Mouse (Mus musculus): ENCODE results near the gene Pnpla7. TPM values are rescaled to one million over a fixed set of nuclear protein-coding genes. Genes with fewer than 3 reads are reported as not detected.

Gene Pnpla7
- polyA plus RNA-seq, 1 experiment from 2014 or later, result 5.2 TPM

- WGBS, result 92% methylated on average over 21 of the region's 21 CpGs
- H3K4me2 ChIP-seq (replicated peaks), result peak overlapping the region; percentile 92
- H3K4me3 ChIP-seq, result peak overlapping the region; percentile 88
- no peak overlapping the region for H3K27ac ChIP-seq
- H3K9me3 ChIP-seq, result no peaks in the 10 kb centered on the region
- no peaks in the 10 kb centered on the region for H3K27me3 ChIP-seq (replicated peaks)
- ATAC-seq (ENCODE audit: low FRiP score, low read depth), result no peak
- peaks cover 36% of the 10 kb centered on the region for H3K36me3 ChIP-seq
- H3K4me1 ChIP-seq, result peaks cover 14% of the 10 kb centered on the region
- H3K9ac ChIP-seq, result peak overlapping the region; percentile 80
These were observed 79.7 kb downstream of the Pnpla7 start for GRCm38 (mm10) chr2:25055409-25056155.

GRCm38 (mm10) chr2:25058926-25059325, 83.1 kb downstream of the Pnpla7 start:
- Histone ChIP-seq H3K27ac (no peak overlapping the region), H3K9me3 (no peaks in the 10 kb centered on the region), H3K36me3 (peaks cover 63% of the 10 kb centered on the region), H3K4me3 (no peak overlapping the region), H3K27me3 (replicated peaks) (no peaks in the 10 kb centered on the region), H3K9ac (no peak overlapping the region), H3K4me1 (peaks cover 14% of the 10 kb centered on the region), H3K4me2 (replicated peaks) (no peak overlapping the region)
- 88% methylated on average over 7 of the region's 7 CpGs for WGBS
- ATAC-seq (ENCODE audit: low FRiP score, low read depth), result no peak

GRCm38 (mm10) chr2:25063523-25063922, 87.7 kb downstream of the Pnpla7 start:
- H3K36me3 ChIP-seq, result peaks cover 44% of the 10 kb centered on the region
- no peaks in the 10 kb centered on the region for H3K9me3 ChIP-seq

GRCm38 (mm10) chr2:25064285-25064684, 88.5 kb downstream of the Pnpla7 start:
- no peak for ATAC-seq (ENCODE audit: low FRiP score, low read depth)
- Histone ChIP-seq H3K4me3 (no peak overlapping the region), H3K27me3 (replicated peaks) (no peaks in the 10 kb centered on the region), H3K4me2 (replicated peaks) (no peak overlapping the region), H3K36me3 (peaks cover 39% of the 10 kb centered on the region), H3K9ac (no peak overlapping the region), H3K9me3 (no peaks in the 10 kb centered on the region), H3K27ac (no peak overlapping the region), H3K4me1 (no peaks in the 10 kb centered on the region)
- WGBS, result 96% methylated on average over 1 of the region's 1 CpGs

More at GRCm38 (mm10) chr2:25063523-25063922, 87.7 kb downstream of the Pnpla7 start:
- Histone ChIP-seq H3K9ac (no peak overlapping the region), H3K27me3 (replicated peaks) (no peaks in the 10 kb centered on the region), H3K4me3 (no peak overlapping the region), H3K4me1 (no peaks in the 10 kb centered on the region), H3K4me2 (replicated peaks) (no peak overlapping the region), H3K27ac (no peak overlapping the region)
- 98% methylated on average over 5 of the region's 5 CpGs for WGBS
- no peak for ATAC-seq (ENCODE audit: low FRiP score, low read depth)

- no peak overlapping the region for H3K27ac ChIP-seq
- H3K9ac ChIP-seq, result no peak overlapping the region
- no peak overlapping the region for H3K4me2 ChIP-seq (replicated peaks)
- no peak for ATAC-seq (ENCODE audit: low FRiP score, low read depth)
- H3K4me3 ChIP-seq, result no peak overlapping the region
- no peaks in the 10 kb centered on the region for H3K9me3 ChIP-seq
- peaks cover 27% of the 10 kb centered on the region for H3K36me3 ChIP-seq
- no peaks in the 10 kb centered on the region for H3K27me3 ChIP-seq (replicated peaks)
- no peaks in the 10 kb centered on the region for H3K4me1 ChIP-seq
These were observed 89.7 kb downstream of the Pnpla7 start for GRCm38 (mm10) chr2:25065537-25065936.

GRCm38 (mm10) chr2:25066552-25066951, 90.7 kb downstream of the Pnpla7 start:
- H3K36me3 ChIP-seq, result peaks cover 17% of the 10 kb centered on the region
- no peak overlapping the region for H3K4me3 ChIP-seq
- no peak overlapping the region for H3K27ac ChIP-seq
- 86% methylated on average over 4 of the region's 4 CpGs for WGBS
- no peaks in the 10 kb centered on the region for H3K9me3 ChIP-seq
- no peak for ATAC-seq (ENCODE audit: low FRiP score, low read depth)
- no peaks in the 10 kb centered on the region for H3K4me1 ChIP-seq
- H3K9ac ChIP-seq, result no peak overlapping the region
- H3K4me2 ChIP-seq (replicated peaks), result no peak overlapping the region
- H3K27me3 ChIP-seq (replicated peaks), result no peaks in the 10 kb centered on the region

- WGBS, result 80% methylated on average over 4 of the region's 4 CpGs
These were observed 93.7 kb downstream of the Pnpla7 start for GRCm38 (mm10) chr2:25069537-25069936.

GRCm38 (mm10) chr2:25072398-25072797, 96.6 kb downstream of the Pnpla7 start:
- H3K9me3 ChIP-seq, result no peaks in the 10 kb centered on the region
- H3K36me3 ChIP-seq, result no peaks in the 10 kb centered on the region
- H3K9ac ChIP-seq, result no peak overlapping the region
- no peak for ATAC-seq (ENCODE audit: low FRiP score, low read depth)
- no peak overlapping the region for H3K4me3 ChIP-seq
- no peak overlapping the region for H3K27ac ChIP-seq
- no peaks in the 10 kb centered on the region for H3K27me3 ChIP-seq (replicated peaks)
- H3K4me1 ChIP-seq, result no peaks in the 10 kb centered on the region
- WGBS, result 92% methylated on average over 4 of the region's 4 CpGs
- no peak overlapping the region for H3K4me2 ChIP-seq (replicated peaks)

More at GRCm38 (mm10) chr2:25069537-25069936, 93.7 kb downstream of the Pnpla7 start:
- no peak overlapping the region for H3K4me3 ChIP-seq
- no peaks in the 10 kb centered on the region for H3K4me1 ChIP-seq
- H3K27ac ChIP-seq, result no peak overlapping the region
- H3K27me3 ChIP-seq (replicated peaks), result no peaks in the 10 kb centered on the region
- ATAC-seq (ENCODE audit: low FRiP score, low read depth), result no peak
- H3K9me3 ChIP-seq, result no peaks in the 10 kb centered on the region
- H3K9ac ChIP-seq, result no peak overlapping the region
- no peak overlapping the region for H3K4me2 ChIP-seq (replicated peaks)
- H3K36me3 ChIP-seq, result no peaks in the 10 kb centered on the region

- 67% methylated on average over 4 of the region's 4 CpGs for WGBS
- H3K4me1 ChIP-seq, result no peaks in the 10 kb centered on the region
- H3K4me2 ChIP-seq (replicated peaks), result no peak overlapping the region
- H3K4me3 ChIP-seq, result no peak overlapping the region
- H3K36me3 ChIP-seq, result no peaks in the 10 kb centered on the region
- H3K9ac ChIP-seq, result no peak overlapping the region
- no peaks in the 10 kb centered on the region for H3K9me3 ChIP-seq
- H3K27me3 ChIP-seq (replicated peaks), result no peaks in the 10 kb centered on the region
- no peak for ATAC-seq (ENCODE audit: low FRiP score, low read depth)
- H3K27ac ChIP-seq, result no peak overlapping the region
These were observed 99.7 kb downstream of the Pnpla7 start for GRCm38 (mm10) chr2:25075506-25075905.

GRCm38 (mm10) chr2:25078967-25079366, 103.1 kb downstream of the Pnpla7 start:
- no peak overlapping the region for H3K4me2 ChIP-seq (replicated peaks)
- 64% methylated on average over 1 of the region's 1 CpGs for WGBS
- H3K4me3 ChIP-seq, result no peak overlapping the region
- no peaks in the 10 kb centered on the region for H3K36me3 ChIP-seq
- no peaks in the 10 kb centered on the region for H3K4me1 ChIP-seq
- no peaks in the 10 kb centered on the region for H3K27me3 ChIP-seq (replicated peaks)
- no peak for ATAC-seq (ENCODE audit: low FRiP score, low read depth)
- no peak overlapping the region for H3K27ac ChIP-seq
- no peak overlapping the region for H3K9ac ChIP-seq
- H3K9me3 ChIP-seq, result no peaks in the 10 kb centered on the region

GRCm38 (mm10) chr2:25080076-25080475, 104.2 kb downstream of the Pnpla7 start, which contains the start of gene Entpd8:
Entpd8 (plus strand) TSS chr2:25080304.
- Histone ChIP-seq H3K9me3 (no peaks in the 10 kb centered on the region), H3K9ac (no peak within 1 kb of the TSS), H3K4me3 (no peak within 1 kb of the TSS), H3K4me2 (replicated peaks) (no peak within 1 kb of the TSS), H3K27me3 (replicated peaks) (no peaks in the 10 kb centered on the region), H3K36me3 (no peaks in the 10 kb centered on the region), H3K27ac (no peak within 1 kb of the TSS), H3K4me1 (no peaks in the 10 kb centered on the region)
- ATAC-seq (ENCODE audit: low FRiP score, low read depth), result no peak
- WGBS, result 73% methylated on average over 5 of the region's 5 CpGs

- H3K4me1 ChIP-seq, result no peaks in the 10 kb centered on the region
- H3K27ac ChIP-seq, result no peak overlapping the region
- no peak overlapping the region for H3K4me3 ChIP-seq
- no peak overlapping the region for H3K4me2 ChIP-seq (replicated peaks)
- no peak overlapping the region for H3K9ac ChIP-seq
- 75% methylated on average over 4 of the region's 4 CpGs for WGBS
- H3K36me3 ChIP-seq, result no peaks in the 10 kb centered on the region
- H3K9me3 ChIP-seq, result no peaks in the 10 kb centered on the region
- H3K27me3 ChIP-seq (replicated peaks), result no peaks in the 10 kb centered on the region
- ATAC-seq (ENCODE audit: low FRiP score, low read depth), result no peak
These were observed 107.9 kb downstream of the Pnpla7 start for GRCm38 (mm10) chr2:25083697-25084096.

- H3K27me3 ChIP-seq (replicated peaks), result no peaks in the 10 kb centered on the region
- H3K27ac ChIP-seq, result no peak overlapping the region
- H3K4me3 ChIP-seq, result no peak overlapping the region
- 89% methylated on average over 5 of the region's 5 CpGs for WGBS
- H3K9ac ChIP-seq, result no peak overlapping the region
- no peak overlapping the region for H3K4me2 ChIP-seq (replicated peaks)
- no peak for ATAC-seq (ENCODE audit: low FRiP score, low read depth)
- no peaks in the 10 kb centered on the region for H3K9me3 ChIP-seq
- H3K36me3 ChIP-seq, result no peaks in the 10 kb centered on the region
- H3K4me1 ChIP-seq, result no peaks in the 10 kb centered on the region
These were observed 109.7 kb downstream of the Pnpla7 start for GRCm38 (mm10) chr2:25085571-25085970.

Data from neural tube, embryonic 12.5 days (tissue).